Mouse (Mus musculus): ENCODE measurements at regions not wholly inside any gene's neighbourhood (a gene's known extent, or its start where the extent isn't known, plus 50 kb on each side); places are given as distances from the start of the nearest gene placed in this dataset.
"Not testable (repeated sequence)": the region's sequence is repeated elsewhere in the genome, so short reads cannot be mapped to it uniquely, and the experiment has no call there.

GRCm38 (mm10) chr6:109182878-109183277 is 354.4 kb downstream of the Edem1 start:
- Histone ChIP-seq H3K27ac (replicated peaks) (no peak overlapping the region), H3K4me2 (replicated peaks) (no peak overlapping the region), H3K4me1 (no peaks in the 10 kb centered on the region), H3K9me3 (no peaks in the 10 kb centered on the region), H3K4me3 (no peak overlapping the region), H3K27me3 (no peaks in the 10 kb centered on the region), H3K36me3 (no peaks in the 10 kb centered on the region), H3K9ac (replicated peaks) (no peak overlapping the region)
- no peak for ATAC-seq (replicated peaks)
- 66% methylated on average over 3 of the region's 3 CpGs for WGBS

GRCm38 (mm10) chr6:109193061-109193460 is 364.6 kb downstream of the Edem1 start:
- WGBS: 86% methylated on average over 2 of the region's 2 CpGs
- not testable (repeated sequence) for ATAC-seq (replicated peaks); H3K36me3 ChIP-seq; H3K4me1 ChIP-seq; H3K9me3 ChIP-seq; H3K4me2 ChIP-seq (replicated peaks); H3K27ac ChIP-seq (replicated peaks); H3K9ac ChIP-seq (replicated peaks); H3K4me3 ChIP-seq; H3K27me3 ChIP-seq

GRCm38 (mm10) chr6:109193603-109194002 is 365.2 kb downstream of the Edem1 start:
- ATAC-seq (replicated peaks): no peak
- Histone ChIP-seq H3K27me3 (no peaks in the 10 kb centered on the region), H3K4me1 (no peaks in the 10 kb centered on the region), H3K9me3 (no peaks in the 10 kb centered on the region), H3K27ac (replicated peaks) (no peak overlapping the region), H3K4me2 (replicated peaks) (no peak overlapping the region), H3K4me3 (no peak overlapping the region), H3K9ac (replicated peaks) (no peak overlapping the region), H3K36me3 (no peaks in the 10 kb centered on the region)
- WGBS: 83% methylated on average over 3 of the region's 3 CpGs

GRCm38 (mm10) chr6:109209699-109210098 is 381.3 kb downstream of the Edem1 start:
- ATAC-seq (replicated peaks): no peak
- Histone ChIP-seq H3K4me3 (no peak overlapping the region), H3K4me2 (replicated peaks) (no peak overlapping the region), H3K36me3 (no peaks in the 10 kb centered on the region), H3K9ac (replicated peaks) (no peak overlapping the region), H3K9me3 (no peaks in the 10 kb centered on the region), H3K27me3 (no peaks in the 10 kb centered on the region), H3K27ac (replicated peaks) (no peak overlapping the region), H3K4me1 (no peaks in the 10 kb centered on the region)
- WGBS: 68% methylated on average over 2 of the region's 2 CpGs

- WGBS: 84% methylated on average over 6 of the region's 6 CpGs
- Histone ChIP-seq H3K27me3 (no peaks in the 10 kb centered on the region), H3K4me1 (0 out of 2 replicates have a peak, but pooled peaks cover 5% of the 10 kb centered on the region), H3K9ac (replicated peaks) (no peak overlapping the region), H3K4me2 (replicated peaks) (no peak overlapping the region), H3K27ac (replicated peaks) (no peak overlapping the region), H3K4me3 (no peak overlapping the region), H3K9me3 (no peaks in the 10 kb centered on the region), H3K36me3 (no peaks in the 10 kb centered on the region)
- ATAC-seq (replicated peaks): no peak
Observed at GRCm38 (mm10) chr6:109230391-109230790, 401.9 kb downstream of the Edem1 start.

GRCm38 (mm10) chr6:109233426-109233825 is 405.0 kb downstream of the Edem1 start:
- ATAC-seq (replicated peaks): 0 out of 2 replicates have a peak, but pooled peaks have one; percentile 66
- 67% methylated on average over 3 of the region's 3 CpGs for WGBS
- H3K27me3 ChIP-seq: no peaks in the 10 kb centered on the region

GRCm38 (mm10) chr6:109245666-109246065 is 417.2 kb downstream of the Edem1 start:
- H3K27ac ChIP-seq (replicated peaks): no peak overlapping the region
- H3K4me3 ChIP-seq: no peak overlapping the region
- 68% methylated on average over 2 of the region's 2 CpGs for WGBS
- H3K4me2 ChIP-seq (replicated peaks): no peak overlapping the region
- H3K9me3 ChIP-seq: no peaks in the 10 kb centered on the region
- H3K27me3 ChIP-seq: no peaks in the 10 kb centered on the region
- no peak overlapping the region for H3K9ac ChIP-seq (replicated peaks)
- no peaks in the 10 kb centered on the region for H3K36me3 ChIP-seq
- ATAC-seq (replicated peaks): no peak
- H3K4me1 ChIP-seq: no peaks in the 10 kb centered on the region

More at GRCm38 (mm10) chr6:109233426-109233825, 405.0 kb downstream of the Edem1 start:
- H3K9me3 ChIP-seq: no peaks in the 10 kb centered on the region
- H3K4me2 ChIP-seq (replicated peaks): no peak overlapping the region
- H3K4me3 ChIP-seq: no peak overlapping the region
- H3K27ac ChIP-seq (replicated peaks): no peak overlapping the region
- 0 out of 2 replicates have a peak, but pooled peaks cover 5% of the 10 kb centered on the region for H3K4me1 ChIP-seq
- no peak overlapping the region for H3K9ac ChIP-seq (replicated peaks)
- no peaks in the 10 kb centered on the region for H3K36me3 ChIP-seq

- H3K27me3 ChIP-seq; H3K36me3 ChIP-seq; H3K27ac ChIP-seq (replicated peaks); ATAC-seq (replicated peaks); H3K4me2 ChIP-seq (replicated peaks); H3K4me3 ChIP-seq; H3K4me1 ChIP-seq; H3K9me3 ChIP-seq; H3K9ac ChIP-seq (replicated peaks): not testable (repeated sequence)
- 33% methylated on average over 2 of the region's 2 CpGs for WGBS
Observed at GRCm38 (mm10) chr6:109246510-109246909, 418.1 kb downstream of the Edem1 start.

Measured in forebrain, embryonic 15.5 days (tissue).